Mouse (Mus musculus) forebrain, embryonic 16.5 days (tissue): Measurements from ENCODE around the gene Rcbtb2. TPM values are rescaled to one million over a fixed set of nuclear protein-coding genes. Genes with fewer than 3 reads are reported as not detected.
"Not testable (repeated sequence)": the region's sequence is repeated elsewhere in the genome, so short reads cannot be mapped to it uniquely, and the experiment has no call there.

Source experiments
- ATAC-seq: fragments of 200-750 bp; cut with Nextera tagmentation; 2 replicates; pipeline ENCODE4 v1.8.0; 2017; ENCODE audit warnings: mild to moderate bottlenecking, moderate library complexity
- H3K27ac ChIP-seq: fragments of 300-500 bp; sonication (generic); 2 replicates; pipeline ENCODE4 v1.5.1; 2014; ENCODE audit warnings: low read length, control low read depth
- H3K27me3 ChIP-seq: fragments of 300-500 bp; sonication (generic); replicated peaks from 2 replicates; pipeline ENCODE4 v1.6.1; 2014; ENCODE audit warnings: low read length; ENCODE audit not compliant: control insufficient read depth, insufficient read depth
- H3K36me3 ChIP-seq: fragments of 300-500 bp; sonication (generic); 2 replicates; pipeline ENCODE4 v1.6.1; 2014; ENCODE audit not compliant: control insufficient read depth, insufficient read depth
- H3K4me1 ChIP-seq: fragments of 300-500 bp; sonication (generic); replicated peaks from 2 replicates; pipeline ENCODE4 v1.6.1; 2014; ENCODE audit warnings: low read length; ENCODE audit not compliant: control insufficient read depth, insufficient read depth
- H3K4me2 ChIP-seq: fragments of 300-500 bp; sonication (generic); 2 replicates; pipeline ENCODE4 v1.6.1; 2014; ENCODE audit warnings: mild to moderate bottlenecking, low read length, control low read depth
- H3K4me3 ChIP-seq: fragments of 300-500 bp; sonication (generic); replicated peaks from 2 replicates; pipeline ENCODE4 v1.5.1; 2014; ENCODE audit warnings: mild to moderate bottlenecking, low read length, control low read depth
- H3K9ac ChIP-seq: fragments of 300-500 bp; sonication (generic); replicated peaks from 2 replicates; pipeline ENCODE4 v1.6.1; 2014; ENCODE audit warnings: low read depth, low read length, control low read depth
- H3K9me3 ChIP-seq: fragments of 300-500 bp; sonication (generic); 2 replicates; pipeline ENCODE4 v1.6.1; 2016; ENCODE audit warnings: low read length; ENCODE audit not compliant: control insufficient read depth
- WGBS: fragments of 180-500 bp; shearing (Covaris S2); extraction: QIAGEN DNeasy Blood & Tissue Kit; methylation state at CpG from one replicate; pipeline ENCODE4 v1.1.7; 2014; 5-methylcytosine and 5-hydroxymethylcytosine counted together
- polyA plus RNA-seq: library from polyadenylated mRNA; unstranded; fragments of >200 nt; fragmentation: Nextera tagmentation; extraction: Ambion mirVana; gene quantifications from 2 replicates; pipeline ENCODE4 v1.2.1, GENCODE M21; 2015

The Rcbtb2 gene
- polyA plus RNA-seq, 1 experiment from 2014 or later = 79.0 TPM

- ATAC-seq = no peak
- no peak overlapping the region for H3K9ac ChIP-seq
- WGBS = 66% methylated on average over 12 of the region's 12 CpGs
- no peaks in the 10 kb centered on the region for H3K27me3 ChIP-seq
- H3K36me3 ChIP-seq = no peaks in the 10 kb centered on the region
- no peak overlapping the region for H3K27ac ChIP-seq
- no peak overlapping the region for H3K4me2 ChIP-seq
- no peak overlapping the region for H3K4me3 ChIP-seq
- no peaks in the 10 kb centered on the region for H3K9me3 ChIP-seq
- no peaks in the 10 kb centered on the region for H3K4me1 ChIP-seq
Measured at GRCm38 (mm10) chr14:73102270-73102865, 20.5 kb upstream of the Rcbtb2 start.

- not testable (repeated sequence) for ATAC-seq, H3K27ac ChIP-seq, H3K4me3 ChIP-seq, H3K9me3 ChIP-seq, H3K4me1 ChIP-seq, H3K36me3 ChIP-seq, H3K9ac ChIP-seq, H3K27me3 ChIP-seq, H3K4me2 ChIP-seq
- WGBS = 31% methylated on average over 4 of the region's 4 CpGs
Measured at GRCm38 (mm10) chr14:73102986-73103385, 19.9 kb upstream of the Rcbtb2 start.

- no peak for ATAC-seq
- WGBS = 90% methylated on average over 6 of the region's 6 CpGs
- Histone ChIP-seq H3K4me2 (no peak overlapping the region), H3K4me3 (no peak overlapping the region), H3K36me3 (no peaks in the 10 kb centered on the region), H3K9ac (no peak overlapping the region), H3K9me3 (no peaks in the 10 kb centered on the region), H3K4me1 (no peaks in the 10 kb centered on the region), H3K27me3 (no peaks in the 10 kb centered on the region), H3K27ac (no peak overlapping the region)
Measured at GRCm38 (mm10) chr14:73104913-73105312, 17.9 kb upstream of the Rcbtb2 start.

- ATAC-seq = no peak
- no peak overlapping the region for H3K4me2 ChIP-seq
- no peaks in the 10 kb centered on the region for H3K36me3 ChIP-seq
- H3K4me3 ChIP-seq = no peak overlapping the region
- H3K9me3 ChIP-seq = no peaks in the 10 kb centered on the region
- H3K9ac ChIP-seq = no peak overlapping the region
- WGBS = 58% methylated on average over 11 of the region's 11 CpGs
- H3K27me3 ChIP-seq = no peaks in the 10 kb centered on the region
- H3K27ac ChIP-seq = no peak overlapping the region
- no peaks in the 10 kb centered on the region for H3K4me1 ChIP-seq
Measured at GRCm38 (mm10) chr14:73105407-73106185, 17.2 kb upstream of the Rcbtb2 start.

DNA sequence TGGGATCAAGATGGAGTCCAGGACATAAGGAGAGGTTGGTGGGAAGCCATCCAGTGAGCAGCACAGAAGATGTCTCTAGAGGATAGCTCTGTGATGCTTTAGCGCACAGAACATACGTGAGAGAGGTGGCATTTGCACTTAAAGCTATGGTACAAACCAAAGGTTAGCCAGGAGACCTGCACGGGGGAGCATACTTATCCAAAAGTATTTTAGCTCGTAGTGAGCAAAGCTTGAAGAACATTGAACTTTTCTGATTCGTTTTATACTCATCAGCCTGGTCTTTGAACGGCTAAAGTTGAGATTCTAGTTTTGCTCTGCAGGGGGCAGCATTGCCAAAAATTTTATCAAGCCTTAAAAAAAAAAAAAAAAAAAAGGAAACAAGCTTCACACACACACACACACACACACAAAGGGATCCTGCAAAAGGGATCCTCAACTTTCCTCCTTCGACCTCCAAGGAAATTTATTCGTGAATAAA lies 16.6 kb upstream of the Rcbtb2 start:
- Histone ChIP-seq H3K9me3 (no peaks in the 10 kb centered on the region), H3K36me3 (no peaks in the 10 kb centered on the region), H3K27me3 (no peaks in the 10 kb centered on the region), H3K4me2 (no peak overlapping the region), H3K9ac (no peak overlapping the region), H3K27ac (no peak overlapping the region), H3K4me1 (no peaks in the 10 kb centered on the region), H3K4me3 (no peak overlapping the region)
- WGBS = 22% methylated on average over 8 of the region's 8 CpGs
- 0 out of 2 replicates have a peak, but pooled peaks have one; percentile 15 for ATAC-seq

GRCm38 (mm10) chr14:73106957-73107356 lies 15.9 kb upstream of the Rcbtb2 start:
- no peak; the same call in 1 of the 2 replicates for ATAC-seq
- Histone ChIP-seq H3K4me2 (no peak overlapping the region), H3K9me3 (no peaks in the 10 kb centered on the region), H3K27me3 (no peaks in the 10 kb centered on the region), H3K27ac (no peak overlapping the region), H3K4me3 (no peak overlapping the region), H3K9ac (no peak overlapping the region), H3K4me1 (no peaks in the 10 kb centered on the region), H3K36me3 (no peaks in the 10 kb centered on the region)
- 53% methylated on average over 4 of the region's 4 CpGs for WGBS

DNA sequence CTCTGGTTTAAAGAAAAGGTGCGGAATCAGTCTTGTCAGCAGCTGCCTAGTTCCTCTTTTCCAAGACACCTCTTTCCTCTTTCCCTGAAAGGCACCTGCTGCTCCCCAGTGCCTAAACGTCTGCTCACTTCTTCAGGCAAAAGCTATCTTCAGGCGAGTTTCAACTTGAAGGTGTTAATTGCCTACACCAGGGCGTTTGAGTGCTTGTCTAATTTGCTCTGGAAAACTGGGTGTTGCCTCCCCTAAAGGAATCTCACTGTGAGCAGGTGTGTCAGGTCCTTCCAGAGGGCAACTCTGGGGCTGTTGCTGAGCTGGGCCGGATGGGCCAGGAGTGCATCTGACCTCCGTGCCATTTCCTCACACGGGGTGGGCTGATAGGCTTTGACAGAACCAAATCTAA lies 15.5 kb upstream of the Rcbtb2 start:
- no peaks in the 10 kb centered on the region for H3K27me3 ChIP-seq
- no peak overlapping the region for H3K27ac ChIP-seq
- H3K36me3 ChIP-seq = no peaks in the 10 kb centered on the region
- 0 out of 2 replicates have a peak, but pooled peaks have one; percentile 8 for ATAC-seq
- H3K9ac ChIP-seq = no peak overlapping the region
- 54% methylated on average over 7 of the region's 7 CpGs for WGBS
- H3K4me1 ChIP-seq = no peaks in the 10 kb centered on the region
- no peak overlapping the region for H3K4me2 ChIP-seq
- no peaks in the 10 kb centered on the region for H3K9me3 ChIP-seq
- H3K4me3 ChIP-seq = no peak overlapping the region

DNA sequence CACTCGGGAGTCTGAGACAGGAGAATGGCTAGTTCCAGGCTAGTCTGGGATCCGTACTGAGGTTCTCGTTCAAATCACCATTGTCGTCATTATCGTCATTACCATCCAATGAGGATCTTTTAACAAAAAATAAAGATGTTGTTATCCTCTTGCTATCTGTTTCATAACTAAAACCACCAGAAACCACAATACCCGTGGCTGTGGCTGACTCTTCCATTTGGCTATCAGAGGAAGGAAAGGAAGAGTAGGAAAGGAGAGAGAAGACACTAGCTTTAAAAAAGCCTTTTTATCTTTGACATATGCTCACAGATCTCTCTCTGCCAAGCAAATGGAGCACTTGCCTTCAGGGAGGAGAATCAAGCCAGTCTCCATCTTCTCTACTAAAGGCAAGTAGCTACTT lies 14.9 kb upstream of the Rcbtb2 start:
- Histone ChIP-seq H3K36me3 (no peaks in the 10 kb centered on the region), H3K27me3 (no peaks in the 10 kb centered on the region), H3K9me3 (no peaks in the 10 kb centered on the region), H3K27ac (no peak overlapping the region), H3K4me2 (no peak overlapping the region), H3K4me1 (no peaks in the 10 kb centered on the region), H3K4me3 (no peak overlapping the region), H3K9ac (no peak overlapping the region)
- ATAC-seq = no peak
- WGBS = 89% methylated on average over 6 of the region's 6 CpGs

- Histone ChIP-seq H3K27me3 (no peaks in the 10 kb centered on the region), H3K4me3 (no peak overlapping the region), H3K9me3 (no peaks in the 10 kb centered on the region), H3K4me2 (no peak overlapping the region), H3K9ac (no peak overlapping the region), H3K27ac (no peak overlapping the region), H3K4me1 (no peaks in the 10 kb centered on the region), H3K36me3 (no peaks in the 10 kb centered on the region)
- no peak for ATAC-seq
- 53% methylated on average over 3 of the region's 3 CpGs for WGBS
Measured at GRCm38 (mm10) chr14:73110682-73111081, 12.2 kb upstream of the Rcbtb2 start.
